Mouse (Mus musculus) urinary bladder, postnatal 10 days (tissue): ENCODE measurements around the gene Islr.

Experiments
- DNase-seq: peaks from one replicate; pipeline ENCODE4 v3.0.0; 2022; ENCODE audit warnings: low spot score

Islr gene

DNA sequence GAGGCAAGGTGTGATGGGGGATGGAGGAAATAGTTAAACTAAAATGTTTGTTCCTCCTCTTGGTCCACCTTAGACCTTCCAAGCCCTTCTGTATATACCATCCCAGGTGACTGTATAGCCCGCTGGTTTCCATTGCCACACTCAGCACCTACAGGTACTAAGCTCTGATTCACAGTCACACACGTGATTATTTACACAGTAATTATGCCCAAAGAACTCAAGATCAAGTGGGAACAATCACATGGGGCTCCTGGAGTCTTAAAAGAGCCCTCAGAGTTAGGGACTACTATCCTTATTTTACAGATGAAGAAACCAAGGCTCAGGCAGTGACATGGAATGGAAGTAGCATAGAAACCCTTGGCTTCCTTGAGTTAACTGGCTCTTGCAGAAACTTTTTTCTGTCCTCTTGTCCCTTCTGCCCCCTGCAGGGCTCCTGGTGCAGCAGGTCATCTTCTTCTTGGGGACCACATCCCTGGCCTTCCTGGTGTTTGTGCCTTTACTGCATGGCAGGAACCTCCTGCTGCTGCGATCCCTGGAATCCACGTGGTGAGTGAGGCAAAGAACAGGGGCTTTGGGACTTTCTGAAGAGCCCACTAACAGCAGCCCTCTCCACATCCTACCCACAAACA is 53.3 kb downstream of the Islr start:
- DNase-seq: no peak

GRCm38 (mm10) chr9:58148806-58149205 is 55.3 kb downstream of the Islr start:
- DNase-seq: no peak

GRCm38 (mm10) chr9:58145417-58145816 is 58.7 kb downstream of the Islr start:
- no peak for DNase-seq

DNA sequence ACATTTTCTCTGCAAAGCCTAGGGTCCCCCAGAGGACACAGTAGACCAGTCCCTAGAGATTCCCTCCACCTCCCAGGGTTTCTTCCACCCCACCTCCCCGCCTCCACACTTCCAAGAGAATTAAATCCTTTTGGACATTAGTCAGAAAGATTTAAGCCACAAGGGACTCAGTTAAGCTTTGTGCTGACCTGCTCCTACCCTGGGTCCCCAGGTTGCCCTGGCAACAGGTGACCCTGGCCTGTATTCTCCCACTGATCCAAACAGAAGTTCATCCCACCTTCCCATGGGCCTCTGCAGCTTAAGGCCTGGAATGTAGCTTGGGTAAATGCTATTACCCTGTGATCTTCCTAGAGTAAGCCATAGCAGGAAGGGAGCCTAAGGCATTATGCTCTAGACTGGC is 59.4 kb downstream of the Islr start:
- DNase-seq: no peak

DNA sequence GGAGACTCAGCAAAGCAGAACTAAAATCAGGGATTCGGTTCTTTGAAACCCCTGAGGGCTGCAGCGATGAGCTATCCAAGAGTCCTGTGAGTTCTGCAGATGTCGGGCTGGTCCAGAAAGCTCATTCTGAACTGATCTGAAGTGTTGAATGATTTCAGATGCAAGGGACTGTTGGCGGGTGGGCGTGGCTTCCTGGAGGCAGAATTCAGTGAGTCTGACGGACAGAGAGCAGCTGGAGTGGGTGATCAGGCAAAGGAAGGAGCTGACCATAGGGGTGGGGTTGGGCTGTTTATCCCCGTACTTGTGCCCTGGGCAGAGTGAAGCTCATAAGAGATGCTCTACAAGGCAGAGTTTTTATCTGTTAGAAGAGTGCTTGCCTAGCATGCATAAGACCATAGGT is 60.7 kb downstream of the Islr start:
- no peak for DNase-seq

DNA sequence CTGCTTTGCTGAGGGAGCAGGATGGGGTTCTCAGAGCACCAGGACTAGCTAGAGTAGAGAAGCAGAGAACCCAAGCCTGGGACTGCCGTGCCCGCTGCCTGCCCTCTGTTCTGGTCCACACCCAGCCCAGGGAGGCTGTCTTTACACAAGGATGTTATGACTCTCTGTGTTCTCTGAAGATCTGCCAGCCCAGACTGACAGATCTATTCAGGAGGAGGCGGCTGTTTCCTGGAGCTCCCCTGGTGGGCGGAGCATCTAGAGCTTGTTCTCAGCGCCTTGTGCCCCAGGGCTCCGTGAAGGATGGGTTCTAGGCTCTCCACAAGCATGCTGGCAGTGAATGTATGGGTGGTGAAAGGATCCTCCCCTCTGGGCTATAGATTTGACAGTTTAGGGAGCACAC is 64.2 kb downstream of the Islr start:
- no peak for DNase-seq

GRCm38 (mm10) chr9:58135921-58136321 is 68.2 kb downstream of the Islr start:
- DNase-seq: no peak

DNA sequence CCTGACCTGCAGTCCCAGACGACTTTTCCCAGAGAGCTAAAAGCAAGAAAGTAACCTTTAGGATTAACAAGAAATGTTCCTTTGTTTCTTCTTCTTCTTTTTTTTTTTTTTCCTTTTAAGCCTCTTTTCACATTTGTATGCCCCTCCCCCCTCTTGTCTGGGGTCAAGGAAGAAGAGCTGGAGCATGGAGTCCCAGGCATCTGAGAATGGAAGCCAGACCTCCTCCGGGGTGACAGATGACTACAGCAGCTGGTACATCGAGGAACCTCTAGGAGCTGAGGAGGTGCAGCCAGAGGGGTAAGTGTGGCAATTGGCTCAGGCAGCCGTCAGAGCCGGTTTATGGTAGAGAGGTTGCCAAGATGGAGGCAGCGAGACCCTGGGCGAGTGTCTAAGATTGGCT is 69.2 kb downstream of the Islr start:
- no peak for DNase-seq

GRCm38 (mm10) chr9:58133893-58134884 is 69.9 kb downstream of the Islr start:
- DNase-seq: no peak

DNA sequence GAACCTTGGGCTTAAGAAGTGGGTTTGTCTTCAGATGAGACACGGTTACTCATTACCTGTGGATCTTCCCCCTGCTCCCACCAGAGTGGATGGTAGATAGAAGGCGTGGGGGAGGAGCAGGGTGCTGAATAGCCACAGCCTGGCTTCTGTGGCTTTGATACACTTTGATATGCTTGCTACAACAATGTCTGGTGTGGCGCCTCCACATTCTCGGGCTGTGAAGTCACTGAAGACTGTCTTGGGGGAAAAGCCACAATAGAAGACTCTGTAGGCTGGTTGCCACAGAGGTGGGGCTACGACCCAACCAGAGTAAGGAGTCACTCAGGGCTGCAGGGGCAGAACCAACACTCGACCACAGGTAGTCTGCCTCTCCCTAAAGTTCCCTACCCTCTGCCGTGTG is 72.4 kb downstream of the Islr start:
- no peak for DNase-seq

- no peak for DNase-seq
These were observed 73.2 kb downstream of the Islr start for GRCm38 (mm10) chr9:58130909-58131308.

DNA sequence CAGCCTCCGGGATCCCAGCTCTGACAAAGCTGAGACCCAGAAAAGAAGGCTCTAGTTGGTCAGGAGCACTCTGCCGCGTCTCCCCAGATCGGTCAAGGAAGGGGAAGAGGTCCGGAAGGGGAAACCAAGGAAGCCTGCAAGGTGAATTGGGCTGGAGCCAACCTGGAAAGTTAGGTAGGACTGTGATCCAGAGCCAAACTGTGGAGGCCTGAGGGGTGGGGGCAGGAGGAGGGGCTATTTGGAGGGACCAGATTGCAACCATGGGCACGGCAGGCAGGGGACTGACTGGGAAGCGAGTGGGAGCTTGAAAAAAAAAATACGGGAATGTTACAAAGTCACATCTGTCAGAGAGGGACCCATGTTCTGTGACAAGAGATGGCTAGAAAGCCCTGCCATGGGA is 74.6 kb downstream of the Islr start:
- no peak for DNase-seq

DNA sequence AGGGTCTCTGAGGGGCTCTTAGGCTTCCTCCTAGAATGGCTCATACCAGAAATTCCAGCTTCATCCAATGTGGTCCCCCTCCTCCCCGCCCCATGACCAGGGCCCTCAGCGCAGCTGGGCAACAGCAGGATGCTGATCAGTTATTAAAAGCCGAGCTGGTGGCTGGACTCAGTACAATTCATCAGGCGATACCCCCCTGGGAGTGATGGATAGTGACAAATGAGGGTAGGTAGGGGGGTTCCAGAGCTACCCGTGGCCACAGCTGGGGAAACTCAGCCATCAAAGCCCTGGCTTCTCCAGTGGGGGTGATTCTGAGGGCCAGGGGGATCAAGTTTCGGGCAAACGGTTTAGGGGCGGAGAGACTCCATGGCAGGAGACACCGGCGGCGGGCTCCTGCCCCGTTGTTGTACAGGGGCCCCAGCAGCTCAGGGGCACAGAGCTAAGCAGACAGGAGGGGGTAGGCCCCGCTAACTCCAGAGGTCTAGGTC is 75.1 kb downstream of the Islr start:
- no peak for DNase-seq

DNA sequence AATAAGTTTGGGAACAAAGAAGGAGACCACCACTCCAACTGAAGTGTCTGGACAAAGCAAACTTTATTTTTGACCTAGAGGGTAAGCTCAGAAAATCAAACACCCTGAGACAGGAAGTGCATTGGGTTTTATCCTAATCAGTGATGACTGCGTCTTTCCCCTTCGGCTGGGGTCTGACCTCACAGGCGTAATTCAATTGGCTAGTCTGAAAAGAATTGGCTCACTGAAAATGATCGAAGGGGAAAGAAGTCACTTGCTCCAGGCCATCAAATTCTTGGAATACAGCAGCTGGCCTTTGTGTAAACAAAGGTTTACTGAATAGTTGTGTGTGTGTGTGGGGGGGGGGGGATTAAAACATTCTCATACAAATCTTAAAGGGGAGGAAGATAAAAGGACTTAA is 78.3 kb downstream of the Islr start:
- DNase-seq: no peak

GRCm38 (mm10) chr9:58125085-58125484 is 79.0 kb downstream of the Islr start:
- DNase-seq: no peak

DNA sequence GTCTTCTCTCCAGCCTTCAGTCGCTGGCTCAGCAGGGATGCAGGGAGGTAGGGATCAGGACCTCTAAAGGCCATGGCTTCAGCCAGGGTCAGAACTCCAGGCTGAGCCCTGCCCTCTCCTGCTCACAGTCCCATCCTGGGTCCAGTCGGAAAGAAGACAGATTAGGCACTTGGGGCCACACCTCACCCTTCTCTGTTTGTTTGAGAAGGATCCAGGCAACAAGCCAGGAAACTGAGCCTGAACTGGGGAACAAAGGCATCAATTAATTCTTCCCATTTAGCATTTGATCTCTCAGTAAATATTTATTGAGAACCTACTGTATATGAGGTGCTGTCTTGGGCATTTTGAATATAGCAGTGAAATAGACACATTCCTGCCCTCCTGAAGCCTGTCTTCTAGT is 85.4 kb downstream of the Islr start, which contains the start of gene Ccdc33:
TSS of gene Ccdc33 (minus strand) at position 153 of the 400 bp plus-strand sequence.
- DNase-seq: no peak

DNA sequence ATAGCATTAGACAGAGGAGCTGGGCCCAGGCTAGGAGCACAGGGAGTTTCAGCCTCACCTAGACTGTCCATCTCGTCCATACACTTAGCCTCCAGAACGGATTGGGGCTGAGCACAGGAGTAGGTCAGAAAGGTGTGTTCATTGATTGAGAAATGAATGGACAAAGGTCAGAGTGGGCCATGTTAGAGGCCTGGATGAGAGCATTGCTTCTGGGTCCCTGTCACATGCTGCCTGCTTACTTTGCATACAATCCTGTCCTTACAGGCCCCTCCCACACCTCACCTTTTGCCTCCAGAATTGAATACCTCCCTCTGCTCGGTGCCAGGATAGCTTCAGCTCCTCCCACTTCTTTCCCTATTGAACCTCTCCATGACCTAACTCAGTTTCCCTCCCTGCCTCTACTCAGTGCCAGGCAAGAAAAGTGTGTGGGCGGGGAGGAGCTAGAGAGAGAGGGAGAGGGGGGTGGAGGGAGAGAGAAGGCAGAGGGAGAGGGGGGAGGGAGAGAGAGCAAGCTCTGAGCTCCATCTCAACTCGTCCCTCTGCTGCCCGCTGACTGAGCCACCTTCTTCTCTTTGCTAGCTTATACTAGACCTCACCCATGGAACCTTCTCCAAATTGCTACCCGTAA is 88.0 kb downstream of the Islr start:
- DNase-seq: no peak

DNA sequence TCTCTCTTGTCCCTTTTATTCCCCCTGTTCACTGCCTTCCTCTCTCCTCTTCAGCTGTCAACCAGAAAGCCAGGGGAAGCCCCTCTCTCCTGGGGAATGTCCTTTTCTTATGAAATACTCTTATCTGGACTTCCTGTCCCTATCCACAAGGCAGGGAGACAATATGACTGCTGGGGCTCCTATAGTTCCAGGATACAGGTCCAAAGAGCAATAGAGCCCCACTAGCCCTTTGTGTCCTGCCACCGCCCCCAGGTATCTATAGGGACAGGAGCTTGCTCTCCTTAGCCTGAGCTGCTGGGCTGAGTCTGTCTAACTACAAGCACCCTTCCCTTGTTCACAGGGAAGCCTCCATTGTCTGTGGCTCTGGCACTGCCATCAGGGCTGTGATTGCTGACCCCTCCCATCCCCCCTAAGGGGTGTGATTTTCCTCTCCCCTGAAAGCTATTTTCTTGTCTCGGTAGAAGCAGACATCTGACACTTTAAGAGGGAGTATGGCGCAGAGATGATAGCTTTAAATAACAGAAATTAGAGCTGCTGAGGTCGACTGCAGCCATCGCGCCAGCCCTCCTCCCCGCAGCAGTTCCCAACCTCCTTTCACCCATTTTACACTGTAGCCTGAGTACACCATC is 88.7 kb downstream of the Islr start:
- DNase-seq: no peak

GRCm38 (mm10) chr9:58114019-58114418 is 90.1 kb downstream of the Islr start:
- no peak for DNase-seq

- no peak for DNase-seq
These were observed 90.7 kb downstream of the Islr start for GRCm38 (mm10) chr9:58113279-58113884.

- no peak for DNase-seq
These were observed 91.2 kb downstream of the Islr start for GRCm38 (mm10) chr9:58112866-58113278.

DNA sequence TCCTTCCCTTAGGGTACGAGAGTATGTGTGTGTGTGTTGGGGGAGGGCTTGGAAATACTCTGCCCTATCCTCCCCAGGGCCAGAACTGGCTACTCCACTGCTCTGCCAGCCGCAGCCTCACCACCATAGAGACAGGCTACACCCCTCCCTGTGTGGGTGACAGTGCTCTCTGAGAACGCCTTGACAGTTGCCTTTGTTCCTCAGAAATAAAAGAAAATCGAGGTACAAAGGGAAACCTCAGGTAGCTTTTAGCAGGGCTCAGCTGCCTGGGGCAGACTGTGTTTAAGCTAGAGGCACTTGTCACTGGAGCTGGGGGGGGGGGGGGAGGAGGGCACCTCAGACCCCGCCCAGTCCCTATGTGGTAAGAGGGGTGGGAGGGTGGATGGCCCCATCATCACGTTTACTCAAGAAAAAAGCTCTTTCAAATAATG is 91.8 kb downstream of the Islr start:
- no peak for DNase-seq
